Mouse (Mus musculus) hindbrain, embryonic 13.5 days (tissue): ENCODE measurements at regions not wholly inside any gene's neighbourhood (a gene's known extent, or its start where the extent isn't known, plus 50 kb on each side); places are given as distances from the start of the nearest gene placed in this dataset.
A peak's percentile ranks its signal among the peaks of the same experiment; 100 is the strongest.

ENCODE experiments used
- ATAC-seq: fragments of 200-750 bp; cut with Nextera tagmentation; 2 replicates; pipeline ENCODE4 v1.8.0; 2017; ENCODE audit warnings: moderate TSS enrichment; ENCODE audit not compliant: low FRiP score
- H3K27ac ChIP-seq: fragments of 300-500 bp; sonication (generic); 2 replicates; pipeline ENCODE4 v1.5.1; 2015; ENCODE audit warnings: inconsistent platforms, mild to moderate bottlenecking, moderate library complexity
- H3K27me3 ChIP-seq: fragments of 300-500 bp; sonication (generic); 2 replicates; pipeline ENCODE4 v1.6.1; 2015; ENCODE audit warnings: mild to moderate bottlenecking, inconsistent platforms
- H3K36me3 ChIP-seq: fragments of 300-500 bp; sonication (generic); 2 replicates; pipeline ENCODE4 v1.6.1; 2015; ENCODE audit warnings: mild to moderate bottlenecking, inconsistent platforms
- H3K4me1 ChIP-seq: fragments of 300-500 bp; sonication (generic); replicated peaks from 2 replicates; pipeline ENCODE4 v1.6.1; 2015; ENCODE audit warnings: inconsistent platforms
- H3K4me2 ChIP-seq: fragments of 300-500 bp; sonication (generic); 2 replicates; pipeline ENCODE4 v1.6.1; 2015; ENCODE audit warnings: inconsistent platforms, mild to moderate bottlenecking, moderate library complexity
- H3K4me3 ChIP-seq: fragments of 300-500 bp; sonication (generic); 2 replicates; pipeline ENCODE4 v1.5.1; 2015; ENCODE audit warnings: mild to moderate bottlenecking, inconsistent platforms
- H3K9ac ChIP-seq: fragments of 300-500 bp; sonication (generic); 2 replicates; pipeline ENCODE4 v1.6.1; 2015; ENCODE audit warnings: mild to moderate bottlenecking, inconsistent platforms
- H3K9me3 ChIP-seq: fragments of 300-500 bp; sonication (generic); 2 replicates; pipeline ENCODE4 v1.6.1; 2016; ENCODE audit warnings: inconsistent platforms
- WGBS: fragments of 180-500 bp; shearing (Covaris S2); methylation state at CpG from one replicate; pipeline ENCODE4 v1.1.7; 2015; 5-methylcytosine and 5-hydroxymethylcytosine counted together

- peak; percentile 69 for ATAC-seq
- H3K27ac ChIP-seq, result no peak overlapping the region
- no peak overlapping the region for H3K9ac ChIP-seq
- no peak overlapping the region for H3K4me2 ChIP-seq
- H3K4me3 ChIP-seq, result no peak overlapping the region
- no peaks in the 10 kb centered on the region for H3K4me1 ChIP-seq
- no peaks in the 10 kb centered on the region for H3K27me3 ChIP-seq
- 51% methylated on average over 5 of the region's 5 CpGs for WGBS
- no peaks in the 10 kb centered on the region for H3K9me3 ChIP-seq
- no peaks in the 10 kb centered on the region for H3K36me3 ChIP-seq
Observed at GRCm38 (mm10) chr1:122905331-122905730, 1140.0 kb downstream of the Dpp10 start.

GRCm38 (mm10) chr1:122889100-122889499 lies 1156.3 kb downstream of the Dpp10 start:
- no peak overlapping the region for H3K9ac ChIP-seq
- no peak overlapping the region for H3K4me2 ChIP-seq
- WGBS, result 79% methylated on average over 2 of the region's 2 CpGs
- no peaks in the 10 kb centered on the region for H3K9me3 ChIP-seq
- no peak for ATAC-seq
- H3K27ac ChIP-seq, result no peak overlapping the region
- no peaks in the 10 kb centered on the region for H3K27me3 ChIP-seq
- H3K36me3 ChIP-seq, result no peaks in the 10 kb centered on the region
- H3K4me1 ChIP-seq, result no peaks in the 10 kb centered on the region
- H3K4me3 ChIP-seq, result no peak overlapping the region

GRCm38 (mm10) chr1:122858995-122859394 lies 1186.4 kb downstream of the Dpp10 start:
- H3K4me2 ChIP-seq, result no peak overlapping the region
- no peaks in the 10 kb centered on the region for H3K27me3 ChIP-seq
- H3K4me3 ChIP-seq, result no peak overlapping the region
- no peaks in the 10 kb centered on the region for H3K36me3 ChIP-seq
- H3K9ac ChIP-seq, result no peak overlapping the region
- ATAC-seq, result 0 out of 2 replicates have a peak, but pooled peaks have one; percentile 52
- no peaks in the 10 kb centered on the region for H3K9me3 ChIP-seq
- no peak overlapping the region for H3K27ac ChIP-seq
- no peaks in the 10 kb centered on the region for H3K4me1 ChIP-seq
